Mouse (Mus musculus) olfactory bulb, adult 2 months (tissue): ENCODE data around the gene Olr1. TPM values are rescaled to one million over a fixed set of nuclear protein-coding genes. Genes with fewer than 3 reads are reported as not detected.

ENCODE experiments used
- H3K27ac ChIP-seq: fragments of 200-500 bp; 2 replicates; pipeline ENCODE4 v1.5.1; 2012; ENCODE audit warnings: low read depth, low read length; ENCODE audit not compliant: insufficient read depth
- H3K4me1 ChIP-seq: fragments of 200-500 bp; 2 replicates; pipeline ENCODE4 v1.6.1; 2012; ENCODE audit warnings: low read length; ENCODE audit not compliant: control insufficient read depth, insufficient read depth
- H3K4me3 ChIP-seq: fragments of 200-500 bp; 2 replicates; pipeline ENCODE4 v1.5.1; 2012; ENCODE audit warnings: mild to moderate bottlenecking, low read depth, low read length, moderate library complexity; ENCODE audit not compliant: insufficient read depth
- CTCF ChIP-seq: fragments of 200-500 bp; IDR thresholded peaks from 2 replicates; pipeline ENCODE4 v1.5.1; 2012; ENCODE audit warnings: low read depth, mild to moderate bottlenecking, low read length, moderate library complexity; ENCODE audit not compliant: insufficient read depth
- POLR2A ChIP-seq: fragments of 200-500 bp; IDR thresholded peaks from 2 replicates; pipeline ENCODE4 v1.6.1; 2012; ENCODE audit warnings: mild to moderate bottlenecking, low read depth, low read length, moderate library complexity; ENCODE audit not compliant: insufficient read depth
- WGBS: fragments of 180-500 bp; shearing (Covaris S2); methylation state at CpG from one replicate; pipeline ENCODE4 v1.1.7; 2018; 5-methylcytosine and 5-hydroxymethylcytosine counted together
- polyA plus RNA-seq: library from polyadenylated mRNA; stranded (reverse); fragments of >200 nt; gene quantifications from 2 replicates; pipeline ENCODE4 v1.2.4, GENCODE M21; 2012; ENCODE audit warnings: low replicate concordance; ENCODE audit not compliant: missing spikeins, insufficient read depth, insufficient read length

Olr1 gene
- not detected in 2 replicates for polyA plus RNA-seq

GRCm38 (mm10) chr6:129507024-129507423, at the start of gene Olr1:
Olr1 (minus strand) TSS chr6:129507165.
- TF ChIP-seq POLR2A (no peak), CTCF (no peak)
- Histone ChIP-seq H3K27ac (no peak within 1 kb of the TSS), H3K4me1 (no peaks in the 10 kb centered on the region), H3K4me3 (no peak within 1 kb of the TSS)
- 63% methylated on average over 9 of the region's 9 CpGs for WGBS

- Histone ChIP-seq H3K4me3 (no peak overlapping the region), H3K4me1 (no peaks in the 10 kb centered on the region), H3K27ac (no peak overlapping the region)
- 77% methylated on average over 3 of the region's 3 CpGs for WGBS
- no peak for TF ChIP-seq CTCF
- TF ChIP-seq POLR2A: no peak
Measured at GRCm38 (mm10) chr6:129548009-129548408, 41.0 kb upstream of the Olr1 start.

GRCm38 (mm10) chr6:129547277-129547676, 40.3 kb upstream of the Olr1 start:
- WGBS: 89% methylated on average over 2 of the region's 2 CpGs

GRCm38 (mm10) chr6:129543709-129544606, 37.0 kb upstream of the Olr1 start:
- Histone ChIP-seq H3K4me1 (peaks cover 14% of the 10 kb centered on the region), H3K27ac (peak overlapping the region; percentile 41), H3K4me3 (no peak overlapping the region)
- no peak for TF ChIP-seq POLR2A
- TF ChIP-seq CTCF: no peak
- 31% methylated on average over 6 of the region's 6 CpGs for WGBS

More at GRCm38 (mm10) chr6:129547277-129547676, 40.3 kb upstream of the Olr1 start:
- no peak overlapping the region for H3K27ac ChIP-seq
- H3K4me1 ChIP-seq: no peaks in the 10 kb centered on the region
- no peak overlapping the region for H3K4me3 ChIP-seq
- TF ChIP-seq CTCF: no peak
- TF ChIP-seq POLR2A: no peak

- Histone ChIP-seq H3K27ac (peak overlapping the region; percentile 48; the same call in 1 of the 2 replicates), H3K4me3 (no peak overlapping the region), H3K4me1 (peaks cover 14% of the 10 kb centered on the region)
- no peak for TF ChIP-seq POLR2A
- TF ChIP-seq CTCF: no peak
- WGBS: 63% methylated on average over 3 of the region's 3 CpGs
Measured at GRCm38 (mm10) chr6:129542540-129542939, 35.6 kb upstream of the Olr1 start.

GRCm38 (mm10) chr6:129541931-129542330, 35.0 kb upstream of the Olr1 start:
- peaks cover 15% of the 10 kb centered on the region for H3K4me1 ChIP-seq
- H3K4me3 ChIP-seq: no peak overlapping the region
- H3K27ac ChIP-seq: no peak overlapping the region
- TF ChIP-seq POLR2A (no peak), CTCF (no peak)
- 67% methylated on average over 9 of the region's 9 CpGs for WGBS

GRCm38 (mm10) chr6:129538555-129538954, 31.6 kb upstream of the Olr1 start:
- peaks cover 17% of the 10 kb centered on the region for H3K4me1 ChIP-seq
- TF ChIP-seq POLR2A: no peak
- no peak for TF ChIP-seq CTCF
- no peak overlapping the region for H3K4me3 ChIP-seq
- WGBS: 80% methylated on average over 6 of the region's 6 CpGs
- no peak overlapping the region for H3K27ac ChIP-seq

- WGBS: 11% methylated on average over 4 of the region's 4 CpGs
- TF ChIP-seq POLR2A: no peak
- no peak for TF ChIP-seq CTCF
Measured at GRCm38 (mm10) chr6:129535723-129536122, 28.8 kb upstream of the Olr1 start.

GRCm38 (mm10) chr6:129534627-129535190, 27.7 kb upstream of the Olr1 start:
- peak overlapping the region; percentile 70 for H3K27ac ChIP-seq
- WGBS: 12% methylated on average over 4 of the region's 4 CpGs
- peak overlapping the region; percentile 97 for H3K4me3 ChIP-seq

More at GRCm38 (mm10) chr6:129535723-129536122, 28.8 kb upstream of the Olr1 start:
- H3K27ac ChIP-seq: no peak overlapping the region
- peaks cover 7% of the 10 kb centered on the region for H3K4me1 ChIP-seq
- H3K4me3 ChIP-seq: peak overlapping the region; percentile 97

More at GRCm38 (mm10) chr6:129534627-129535190, 27.7 kb upstream of the Olr1 start:
- TF ChIP-seq CTCF (no peak), POLR2A (no peak)
- peaks cover 5% of the 10 kb centered on the region; the same call in 1 of the 2 replicates for H3K4me1 ChIP-seq
